Mouse (Mus musculus) erythroblast, embryonic 14.5 days (primary cell): ENCODE measurements around the gene Vmn1r223.
"Not testable (repeated sequence)": the region's sequence is repeated elsewhere in the genome, so short reads cannot be mapped to it uniquely, and the experiment has no call there.

Experiments used
- GATA1 ChIP-seq: IDR thresholded peaks from 2 replicates; pipeline ENCODE4 v1.6.1; 2012; ENCODE audit warnings: low read length, inconsistent platforms, mixed read lengths
- TAL1 ChIP-seq: IDR thresholded peaks from 3 replicates; pipeline ENCODE4 v1.6.1; 2012; ENCODE audit warnings: low read length, inconsistent platforms, mixed read lengths

DNA sequence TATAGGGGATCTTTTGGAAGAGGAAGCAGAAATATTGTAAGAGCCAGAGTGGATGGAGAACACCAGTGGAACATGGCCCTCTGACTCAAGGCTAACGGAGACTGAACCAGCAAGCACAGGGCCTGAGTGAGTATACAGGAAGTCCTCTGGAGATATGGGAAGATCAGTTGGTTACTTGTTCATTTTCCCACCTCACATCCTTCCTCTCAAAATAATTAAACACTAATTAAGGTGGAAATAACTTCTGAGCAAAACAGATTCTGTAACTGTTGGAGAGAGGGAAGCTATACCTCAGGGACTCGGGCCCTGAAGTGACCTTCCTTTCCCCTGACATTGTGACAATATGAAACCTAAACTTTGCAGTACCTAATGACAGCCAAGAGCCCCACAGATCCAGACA lies 33.1 kb upstream of the Vmn1r223 start, which contains the start of gene Vmn1r221:
- TF ChIP-seq TAL1, GATA1: not testable (repeated sequence)
